Mouse (Mus musculus): ENCODE data around the gene Slc16a10.

Slc16a10 gene

GRCm38 (mm10) chr10:40068595-40068994, 73.5 kb downstream of the Slc16a10 start:
- ATAC-seq (ENCODE audit: low TSS enrichment), result no peak

DNA sequence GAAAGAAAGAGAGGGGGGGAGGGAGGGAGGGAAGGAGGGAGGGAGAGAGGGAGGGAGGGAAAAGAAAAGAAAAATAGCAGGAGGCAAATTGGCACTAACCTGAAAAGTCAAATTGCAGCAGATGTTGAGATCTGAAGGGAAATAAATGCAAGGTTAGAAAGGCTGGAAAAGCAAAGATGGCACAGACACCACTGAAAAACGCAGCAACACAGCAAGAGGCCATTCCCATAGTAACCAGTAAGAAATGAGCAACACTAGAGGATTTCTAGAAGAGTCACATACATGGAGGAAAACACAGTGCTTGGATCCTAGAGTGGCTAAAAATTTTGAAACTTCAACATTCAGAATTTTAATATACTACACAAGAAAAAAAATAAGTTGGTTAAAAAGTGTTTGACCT, 74.5 kb downstream of the Slc16a10 start:
- ATAC-seq (ENCODE audit: low TSS enrichment), result no peak

GRCm38 (mm10) chr10:40067071-40067470, 75.0 kb downstream of the Slc16a10 start:
- no peak for ATAC-seq (ENCODE audit: low TSS enrichment)

- ATAC-seq (ENCODE audit: low TSS enrichment), result no peak
Observed at GRCm38 (mm10) chr10:40065357-40065756, 76.7 kb downstream of the Slc16a10 start.

- no peak for ATAC-seq (ENCODE audit: low TSS enrichment)
Observed at GRCm38 (mm10) chr10:40063291-40063890, 78.7 kb downstream of the Slc16a10 start.

DNA sequence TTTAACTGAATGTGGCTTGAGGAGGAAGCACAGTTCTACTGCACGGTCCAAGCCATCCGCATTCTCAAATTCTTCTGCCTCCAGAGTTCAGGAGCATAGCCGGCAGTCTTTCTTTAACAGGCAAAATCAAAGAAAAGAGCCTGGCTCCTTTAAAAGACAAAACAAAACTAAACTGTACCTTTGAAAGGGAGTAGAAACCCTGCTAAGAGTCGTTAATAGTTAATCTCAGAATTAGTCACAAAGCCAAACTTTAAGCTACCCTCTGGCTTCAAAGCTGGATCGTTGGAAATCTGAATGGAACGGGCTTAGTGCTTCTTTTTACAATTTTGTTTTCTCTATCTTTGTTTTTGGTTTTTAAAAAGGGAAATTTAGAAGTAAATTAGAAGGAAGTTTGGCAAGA, 79.2 kb downstream of the Slc16a10 start:
- ATAC-seq (ENCODE audit: low TSS enrichment), result no peak

GRCm38 (mm10) chr10:40061926-40062325, 80.1 kb downstream of the Slc16a10 start:
- ATAC-seq (ENCODE audit: low TSS enrichment), result no peak

- no peak for ATAC-seq (ENCODE audit: low TSS enrichment)
Observed at GRCm38 (mm10) chr10:40058786-40059120, 83.3 kb downstream of the Slc16a10 start.

DNA sequence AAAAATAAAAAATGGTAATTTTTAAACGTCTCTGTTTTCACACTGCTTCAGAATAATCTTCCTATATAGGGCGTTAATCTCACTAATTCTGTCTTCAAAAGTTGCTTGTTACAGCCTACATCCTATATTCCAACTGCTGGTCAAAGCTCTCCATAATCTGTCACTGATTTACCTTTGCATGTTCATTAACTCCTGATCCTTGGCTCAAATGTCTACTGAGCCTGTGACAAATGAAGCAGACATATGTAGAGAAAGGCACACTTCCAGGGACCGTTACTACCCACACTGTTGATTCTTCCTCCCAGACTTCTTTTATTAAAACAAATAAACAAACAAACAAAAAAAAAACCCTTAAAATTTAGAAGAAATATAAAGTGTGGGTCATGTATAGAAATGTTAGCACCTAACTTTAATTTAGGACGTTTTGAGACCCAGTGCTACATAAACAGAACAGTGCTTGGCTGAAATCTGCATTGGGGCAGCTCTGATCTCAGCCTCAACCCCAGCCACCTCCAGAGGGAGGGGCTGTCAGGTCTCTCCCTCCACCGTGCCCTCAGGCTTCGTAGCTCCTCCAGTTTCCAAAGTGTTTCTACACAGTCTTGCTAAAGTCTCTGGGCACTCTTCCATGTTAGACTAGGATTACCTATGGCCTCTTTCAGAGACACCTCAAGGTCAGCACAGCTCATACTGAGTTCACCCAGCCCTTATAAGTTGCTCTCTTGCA, 83.8 kb downstream of the Slc16a10 start:
- ATAC-seq (ENCODE audit: low TSS enrichment), result no peak

- no peak for ATAC-seq (ENCODE audit: low TSS enrichment)
Observed at GRCm38 (mm10) chr10:40057615-40058014, 84.4 kb downstream of the Slc16a10 start.

- ATAC-seq (ENCODE audit: low TSS enrichment), result peak; percentile 71
Observed at GRCm38 (mm10) chr10:40054455-40054854, 87.6 kb downstream of the Slc16a10 start.

DNA sequence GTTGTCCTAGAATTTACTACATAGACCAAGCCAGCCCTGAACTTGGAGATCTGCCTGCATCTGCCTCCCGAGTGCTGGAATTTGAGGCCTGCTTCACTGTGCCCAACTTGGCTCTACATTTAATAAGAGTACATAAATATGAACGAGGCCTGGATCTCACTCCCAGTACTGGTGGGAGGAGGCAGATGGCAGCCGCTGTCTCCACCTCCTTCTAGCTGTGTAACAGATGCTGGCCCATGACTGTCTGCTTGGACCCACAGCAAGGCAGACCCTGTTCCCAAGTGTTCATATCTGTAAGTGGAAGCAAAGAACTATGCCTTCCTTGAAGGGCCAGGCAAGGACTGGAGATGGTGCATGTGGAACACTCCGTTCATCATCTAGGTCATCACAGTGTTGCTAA, 88.2 kb downstream of the Slc16a10 start:
- peak; percentile 93 for ATAC-seq (ENCODE audit: low TSS enrichment)

GRCm38 (mm10) chr10:40053257-40053895, 88.7 kb downstream of the Slc16a10 start:
- ATAC-seq (ENCODE audit: low TSS enrichment), result peak; percentile 51; the same call in 1 of the 2 replicates

DNA sequence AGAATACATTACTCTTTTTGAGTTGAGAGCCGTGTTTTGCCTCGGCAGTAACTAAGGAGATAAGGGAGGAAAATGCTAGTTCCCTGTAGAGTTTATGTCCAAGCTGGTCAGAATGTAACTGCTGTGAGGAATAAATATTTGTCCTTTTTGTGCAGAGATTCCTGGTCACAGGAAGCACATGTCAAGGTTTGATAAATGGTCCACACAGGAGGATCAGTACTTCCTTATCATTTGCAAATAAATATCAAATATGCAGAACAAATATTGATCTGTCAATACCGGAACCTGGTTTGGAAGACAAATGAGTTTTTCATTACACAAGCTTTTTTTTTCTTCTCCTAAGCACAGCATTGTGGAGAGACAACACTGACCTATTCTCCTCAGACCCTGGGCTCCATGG, 90.1 kb downstream of the Slc16a10 start:
- ATAC-seq (ENCODE audit: low TSS enrichment), result no peak

DNA sequence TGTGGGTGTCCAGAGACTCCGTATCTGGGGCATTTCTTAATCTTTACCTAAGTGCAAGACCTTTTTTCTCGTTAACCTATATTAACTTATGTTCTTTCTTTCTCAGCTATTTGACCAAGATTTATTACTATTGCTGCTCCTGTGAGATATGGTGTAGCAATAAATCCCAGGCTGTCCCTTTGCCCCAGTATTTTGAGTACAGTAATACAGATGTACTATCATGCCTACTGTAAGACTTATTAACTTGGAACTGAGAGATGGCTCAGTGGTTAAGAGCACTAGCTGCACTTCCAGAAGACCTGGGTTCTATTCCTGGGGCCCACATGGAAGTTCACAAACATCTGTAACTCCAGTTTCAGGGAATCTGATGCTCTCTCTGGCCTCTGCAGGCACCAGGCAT, 91.3 kb downstream of the Slc16a10 start:
- no peak for ATAC-seq (ENCODE audit: low TSS enrichment)

GRCm38 (mm10) chr10:40041339-40041738, 100.7 kb downstream of the Slc16a10 start:
- no peak for ATAC-seq (ENCODE audit: low TSS enrichment)

DNA sequence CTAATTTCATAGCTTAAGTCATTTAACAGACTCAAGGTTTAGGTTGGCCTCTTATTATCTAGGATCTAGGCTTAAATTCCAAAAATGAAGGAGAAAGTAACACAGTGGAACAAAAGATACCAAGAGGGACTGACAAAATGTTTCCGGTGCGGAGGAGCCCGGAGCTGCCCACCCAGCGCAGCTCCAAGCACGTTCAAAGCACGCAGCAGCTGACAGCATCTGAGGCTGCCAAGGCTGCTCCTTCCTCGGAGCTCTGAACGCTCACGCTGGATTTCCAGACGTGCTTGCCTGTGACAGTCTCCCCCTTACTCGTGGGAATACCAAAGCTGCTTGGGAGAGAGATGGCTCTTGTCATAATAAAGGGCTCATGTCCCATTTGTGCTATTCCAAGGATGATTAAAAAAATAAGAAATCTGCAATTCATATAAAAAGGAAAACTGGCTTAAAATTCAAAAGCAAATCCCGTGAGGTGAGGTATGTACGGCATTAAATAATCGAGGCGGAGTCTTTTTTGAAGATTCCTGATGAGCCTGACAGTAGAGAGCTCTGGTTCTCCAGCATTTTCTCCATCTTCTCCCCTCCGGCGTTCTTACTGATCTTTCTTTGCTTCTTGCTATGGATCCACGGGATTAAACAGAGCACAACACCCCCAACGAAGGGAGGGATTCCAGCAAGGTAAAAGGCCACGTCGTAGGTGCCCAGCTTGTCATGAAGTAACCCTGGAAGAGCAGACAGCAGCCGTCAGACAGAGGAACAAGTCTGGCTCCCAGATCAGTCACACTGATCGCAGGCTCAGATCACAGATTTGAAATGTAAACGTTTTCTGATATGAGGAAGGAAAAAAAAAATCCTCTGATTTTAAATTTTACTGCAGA, 105.1 kb downstream of the Slc16a10 start:
- peak; percentile 97 for ATAC-seq (ENCODE audit: low TSS enrichment)

GRCm38 (mm10) chr10:40034956-40035355, 107.1 kb downstream of the Slc16a10 start:
- no peak for ATAC-seq (ENCODE audit: low TSS enrichment)

GRCm38 (mm10) chr10:40032897-40033296, 109.2 kb downstream of the Slc16a10 start:
- no peak for ATAC-seq (ENCODE audit: low TSS enrichment)

DNA sequence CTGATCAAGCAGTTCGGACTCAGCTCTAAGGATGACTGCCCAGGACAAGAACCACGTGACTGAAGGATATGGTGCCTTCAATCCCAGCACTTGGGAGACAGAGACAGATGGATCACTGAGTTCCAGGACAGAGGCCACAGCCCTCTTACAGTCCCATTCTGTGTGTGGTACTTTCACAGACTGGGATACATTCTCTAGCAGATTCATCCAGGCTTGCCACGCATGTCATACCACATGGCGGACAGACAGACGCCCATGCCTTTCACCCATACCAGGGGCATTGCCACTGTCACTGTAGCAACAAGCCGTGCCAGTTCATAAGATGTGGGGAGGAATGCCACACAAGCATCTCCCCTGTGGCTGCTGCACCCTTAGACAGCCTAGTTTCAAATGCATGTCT, 111.3 kb downstream of the Slc16a10 start:
- ATAC-seq (ENCODE audit: low TSS enrichment), result no peak

GRCm38 (mm10) chr10:40029610-40030009, 112.4 kb downstream of the Slc16a10 start:
- ATAC-seq (ENCODE audit: low TSS enrichment), result no peak

GRCm38 (mm10) chr10:40028091-40028490, 114.0 kb downstream of the Slc16a10 start:
- no peak for ATAC-seq (ENCODE audit: low TSS enrichment)

Measured in frontal cortex, adult (tissue).